Mouse (Mus musculus): ENCODE data around the gene Errfi1.

Errfi1 gene

GRCm38 (mm10) chr4:150852045-150852444 lies 1.7 kb upstream of the Errfi1 start:
- H3K4me1 ChIP-seq (replicated peaks; ENCODE audit: low read depth, low read length): peaks cover 12% of the 10 kb centered on the region
- H3K9me3 ChIP-seq (ENCODE audit: low read length): no peaks in the 10 kb centered on the region
- TF ChIP-seq NANOG (IDR thresholded peaks at IDR 0.05; ENCODE audit: borderline replicate concordance, low read length): no peak
- TF ChIP-seq POU5F1 (IDR thresholded peaks at IDR 0.05; ENCODE audit: borderline replicate concordance, low read length): no peak
- no peak for TF ChIP-seq CTCF (conservative IDR thresholded peaks at IDR 0.05; ENCODE audit: low read length)
- H3K4me3 ChIP-seq (replicated peaks; ENCODE audit: low read length): no peak overlapping the region
- H3K27me3 ChIP-seq (ENCODE audit: insufficient read depth, low read length): peaks cover 25% of the 10 kb centered on the region
- no peaks in the 10 kb centered on the region for H3K36me3 ChIP-seq (ENCODE audit: insufficient read depth, low read length)

DNA sequence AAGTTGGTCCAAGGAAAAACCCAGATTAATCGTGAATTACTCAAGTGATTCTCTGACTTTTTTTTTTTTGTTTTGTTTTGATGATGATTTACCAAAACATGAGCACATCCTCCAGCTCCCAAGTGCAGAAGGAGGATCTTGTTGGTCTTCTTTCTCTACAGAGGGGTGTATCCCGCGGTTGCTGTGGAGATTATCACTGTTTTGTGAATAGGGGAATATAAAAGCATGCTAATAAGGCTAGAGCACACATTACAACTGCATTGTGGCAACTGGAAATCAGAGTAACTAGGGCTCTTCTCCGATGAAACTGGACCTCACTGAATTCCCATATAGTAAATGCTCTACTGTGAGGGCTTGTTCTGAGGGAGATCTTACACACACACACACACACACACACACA lies 1.2 kb upstream of the Errfi1 start:
- Histone ChIP-seq H3K27me3 (ENCODE audit: insufficient read depth, low read length) (peaks cover 27% of the 10 kb centered on the region), H3K4me3 (replicated peaks; ENCODE audit: low read length) (no peak overlapping the region), H3K4me1 (replicated peaks; ENCODE audit: low read depth, low read length) (peaks cover 12% of the 10 kb centered on the region), H3K36me3 (ENCODE audit: insufficient read depth, low read length) (no peaks in the 10 kb centered on the region), H3K9me3 (ENCODE audit: low read length) (no peaks in the 10 kb centered on the region)
- TF ChIP-seq NANOG (IDR thresholded peaks at IDR 0.05; ENCODE audit: borderline replicate concordance, low read length): no peak

DNA sequence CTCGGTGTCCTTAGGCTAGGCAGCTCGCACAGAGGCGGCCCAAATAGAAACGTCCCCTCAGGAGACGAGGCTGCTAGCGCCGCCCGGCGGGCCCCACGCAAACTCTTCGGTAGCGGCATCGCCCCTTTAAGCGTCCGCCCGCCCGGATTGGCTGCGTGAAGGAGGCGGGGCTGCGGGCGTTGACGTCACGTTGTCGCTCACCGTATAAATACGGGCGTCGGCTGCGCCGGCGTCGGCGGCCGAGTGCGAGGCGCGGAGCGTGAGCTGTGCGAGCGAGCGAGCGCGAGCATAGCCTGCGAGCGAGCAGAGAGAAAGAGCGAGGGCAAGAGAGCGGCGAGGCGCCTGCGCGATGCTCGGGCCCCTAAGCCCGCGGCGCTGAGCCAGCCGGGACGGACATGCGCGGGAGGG lies 1.1 kb downstream of the Errfi1 start:
- Histone ChIP-seq H3K27me3 (ENCODE audit: insufficient read depth, low read length) (peaks cover 28% of the 10 kb centered on the region), H3K4me3 (replicated peaks; ENCODE audit: low read length) (peak overlapping the region; percentile 89), H3K4me1 (replicated peaks; ENCODE audit: low read depth, low read length) (peaks cover 12% of the 10 kb centered on the region), H3K36me3 (ENCODE audit: insufficient read depth, low read length) (no peaks in the 10 kb centered on the region), H3K9me3 (ENCODE audit: low read length) (no peaks in the 10 kb centered on the region)
- TF ChIP-seq CTCF (conservative IDR thresholded peaks at IDR 0.05; ENCODE audit: low read length): no peak
- no peak for TF ChIP-seq POU5F1 (IDR thresholded peaks at IDR 0.05; ENCODE audit: borderline replicate concordance, low read length)
- TF ChIP-seq NANOG (IDR thresholded peaks at IDR 0.05; ENCODE audit: borderline replicate concordance, low read length): no peak

GRCm38 (mm10) chr4:150855346-150855745 lies 1.6 kb downstream of the Errfi1 start:
- TF ChIP-seq NANOG (IDR thresholded peaks at IDR 0.05; ENCODE audit: borderline replicate concordance, low read length) (no peak), POU5F1 (IDR thresholded peaks at IDR 0.05; ENCODE audit: borderline replicate concordance, low read length) (no peak), CTCF (conservative IDR thresholded peaks at IDR 0.05; ENCODE audit: low read length) (no peak)
- H3K9me3 ChIP-seq (ENCODE audit: low read length): no peaks in the 10 kb centered on the region

GRCm38 (mm10) chr4:150860526-150860925 lies 6.8 kb downstream of the Errfi1 start:
- TF ChIP-seq CTCF (conservative IDR thresholded peaks at IDR 0.05; ENCODE audit: low read length): no peak
- no peak for TF ChIP-seq POU5F1 (IDR thresholded peaks at IDR 0.05; ENCODE audit: borderline replicate concordance, low read length)
- TF ChIP-seq NANOG (IDR thresholded peaks at IDR 0.05; ENCODE audit: borderline replicate concordance, low read length): no peak

More at GRCm38 (mm10) chr4:150855346-150855745, 1.6 kb downstream of the Errfi1 start:
- H3K4me3 ChIP-seq (replicated peaks; ENCODE audit: low read length): peak overlapping the region; percentile 89
- H3K4me1 ChIP-seq (replicated peaks; ENCODE audit: low read depth, low read length): peaks cover 12% of the 10 kb centered on the region
- peaks cover 28% of the 10 kb centered on the region for H3K27me3 ChIP-seq (ENCODE audit: insufficient read depth, low read length)
- no peaks in the 10 kb centered on the region for H3K36me3 ChIP-seq (ENCODE audit: insufficient read depth, low read length)

GRCm38 (mm10) chr4:150861161-150861560 lies 7.4 kb downstream of the Errfi1 start:
- Histone ChIP-seq H3K36me3 (ENCODE audit: insufficient read depth, low read length) (peaks cover 11% of the 10 kb centered on the region), H3K4me1 (replicated peaks; ENCODE audit: low read depth, low read length) (peaks cover 4% of the 10 kb centered on the region), H3K9me3 (ENCODE audit: low read length) (no peaks in the 10 kb centered on the region), H3K4me3 (replicated peaks; ENCODE audit: low read length) (no peak overlapping the region), H3K27me3 (ENCODE audit: insufficient read depth, low read length) (peaks cover 16% of the 10 kb centered on the region)
- TF ChIP-seq CTCF (conservative IDR thresholded peaks at IDR 0.05; ENCODE audit: low read length) (no peak), NANOG (IDR thresholded peaks at IDR 0.05; ENCODE audit: borderline replicate concordance, low read length) (no peak), POU5F1 (IDR thresholded peaks at IDR 0.05; ENCODE audit: borderline replicate concordance, low read length) (no peak)

More at GRCm38 (mm10) chr4:150860526-150860925, 6.8 kb downstream of the Errfi1 start:
- Histone ChIP-seq H3K4me3 (replicated peaks; ENCODE audit: low read length) (no peak overlapping the region), H3K9me3 (ENCODE audit: low read length) (no peaks in the 10 kb centered on the region), H3K27me3 (ENCODE audit: insufficient read depth, low read length) (peaks cover 16% of the 10 kb centered on the region), H3K4me1 (replicated peaks; ENCODE audit: low read depth, low read length) (peaks cover 4% of the 10 kb centered on the region; the same call in 1 of the 2 replicates), H3K36me3 (ENCODE audit: insufficient read depth, low read length) (0 out of 2 replicates have a peak, but pooled peaks cover 7% of the 10 kb centered on the region)

- Histone ChIP-seq H3K4me1 (replicated peaks; ENCODE audit: low read depth, low read length) (peaks cover 10% of the 10 kb centered on the region), H3K27me3 (ENCODE audit: insufficient read depth, low read length) (peaks cover 4% of the 10 kb centered on the region; the same call in 1 of the 2 replicates)
- TF ChIP-seq CTCF (conservative IDR thresholded peaks at IDR 0.05; ENCODE audit: low read length) (no peak), NANOG (IDR thresholded peaks at IDR 0.05; ENCODE audit: borderline replicate concordance, low read length) (no peak), POU5F1 (IDR thresholded peaks at IDR 0.05; ENCODE audit: borderline replicate concordance, low read length) (no peak)
These were observed 9.1 kb downstream of the Errfi1 start for GRCm38 (mm10) chr4:150862626-150863375.

DNA sequence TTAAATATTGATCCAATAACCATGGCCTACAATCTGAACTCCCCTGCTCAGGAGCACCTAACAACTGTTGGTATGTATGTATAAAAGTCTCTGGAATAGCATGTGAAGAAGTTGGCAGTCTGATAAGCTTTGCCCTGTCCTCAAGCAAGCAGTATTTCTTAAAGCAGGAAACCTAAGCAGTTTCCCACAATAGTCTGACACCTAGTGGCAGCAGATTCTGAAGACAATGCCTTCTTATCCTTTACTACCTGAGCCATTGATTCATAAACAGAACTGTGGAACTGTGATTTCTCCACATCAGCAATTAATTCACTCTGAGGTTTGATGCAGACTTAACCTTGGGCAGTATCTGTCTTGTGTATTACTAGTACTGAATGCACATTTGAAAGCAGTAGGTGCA lies 11.7 kb downstream of the Errfi1 start:
- TF ChIP-seq CTCF (conservative IDR thresholded peaks at IDR 0.05; ENCODE audit: low read length) (peak; percentile 41), POU5F1 (IDR thresholded peaks at IDR 0.05; ENCODE audit: borderline replicate concordance, low read length) (no peak)
- no peak overlapping the region for H3K4me3 ChIP-seq (replicated peaks; ENCODE audit: low read length)
- H3K9me3 ChIP-seq (ENCODE audit: low read length): no peaks in the 10 kb centered on the region
- H3K27me3 ChIP-seq (ENCODE audit: insufficient read depth, low read length): no peaks in the 10 kb centered on the region
- peaks cover 46% of the 10 kb centered on the region for H3K36me3 ChIP-seq (ENCODE audit: insufficient read depth, low read length)
- H3K4me1 ChIP-seq (replicated peaks; ENCODE audit: low read depth, low read length): peaks cover 26% of the 10 kb centered on the region

More at GRCm38 (mm10) chr4:150862626-150863375, 9.1 kb downstream of the Errfi1 start:
- Histone ChIP-seq H3K9me3 (ENCODE audit: low read length) (no peaks in the 10 kb centered on the region), H3K36me3 (ENCODE audit: insufficient read depth, low read length) (peaks cover 28% of the 10 kb centered on the region), H3K4me3 (replicated peaks; ENCODE audit: low read length) (no peak overlapping the region)

Measured in E14TG2a.4 (cell line).